8 mouse cellular contexts compared by ENCODE assay signal in the genomic region with DNA sequence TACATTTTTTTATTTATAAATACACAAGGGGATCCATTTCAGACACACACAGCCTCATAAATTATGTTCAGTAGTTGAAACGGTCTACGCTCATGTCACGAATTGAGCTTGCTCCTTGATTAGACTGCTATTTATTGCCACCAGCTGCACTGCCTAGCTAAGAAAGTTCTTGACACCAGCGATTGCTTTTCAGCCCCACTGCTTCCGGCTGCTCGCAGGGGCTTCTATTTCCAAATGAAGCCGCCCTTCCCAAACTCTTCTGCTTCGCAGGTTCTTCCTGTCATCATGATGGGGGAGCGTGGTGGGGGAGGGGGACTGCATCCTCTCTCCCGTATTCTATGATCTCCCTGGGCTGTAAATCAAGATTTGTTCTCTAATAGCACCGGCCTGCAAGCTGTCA.
DNase-seq lines count a peak whose midpoint lies in the region; ATAC-seq lines count a peak whose summit lies in the region.

No protein-coding gene starts in this region.

- H3K27ac ChIP-seq in hindbrain, embryonic 11.5 days (ENCODE audit: low read depth, low read length): no peak overlapping the region
- no peak overlapping the region for H3K27ac ChIP-seq in hindbrain, embryonic 10.5 days
- H3K27ac ChIP-seq in forebrain, embryonic 14.5 days (ENCODE audit: low read depth, low read length): no peak overlapping the region
- H3K27ac ChIP-seq in limb, embryonic 12.5 days: no peak overlapping the region

- DNase-seq in hindbrain, embryonic 11.5 days (ENCODE audit: low spot score): peak; percentile 12
- no peak for DNase-seq in hindbrain, embryonic 10.5 days (ENCODE audit: low spot score)
- peak; percentile 47 for DNase-seq in embryo, embryonic 10 days (ENCODE audit: low spot score)
- peak; percentile 68 for DNase-seq in forebrain, embryonic 14.5 days (ENCODE audit: low spot score)
- DNase-seq in thymus, adult 18-20 months: no peak
- DNase-seq in gastrocnemius, postnatal 25 days: no peak
- DNase-seq in cerebellum, postnatal 25 days: no peak

- H3K36me3 ChIP-seq in hindbrain, embryonic 11.5 days (ENCODE audit: control insufficient read depth, insufficient read depth, low read length): no peaks in the 10 kb centered on the region
- no peaks in the 10 kb centered on the region for H3K36me3 ChIP-seq in hindbrain, embryonic 10.5 days
- no peaks in the 10 kb centered on the region for H3K36me3 ChIP-seq in forebrain, embryonic 14.5 days (ENCODE audit: control insufficient read depth, insufficient read depth, low read length)
- no peaks in the 10 kb centered on the region for H3K36me3 ChIP-seq in limb, embryonic 12.5 days

- ATAC-seq in hindbrain, embryonic 11.5 days (ENCODE audit: low FRiP score): no peak
- ATAC-seq in forebrain, embryonic 14.5 days: peak; percentile 61
- ATAC-seq in limb, embryonic 12.5 days (ENCODE audit: insufficient number of reproducible peaks, insufficient read depth, low FRiP score, low TSS enrichment, low read depth): no peak

- WGBS in hindbrain, embryonic 11.5 days: 61% methylated on average over 11 of the region's 11 CpGs
- 62% methylated on average over 11 of the region's 11 CpGs for WGBS in hindbrain, embryonic 10.5 days
- 37% methylated on average over 11 of the region's 11 CpGs for WGBS in forebrain, embryonic 14.5 days
- 4% methylated on average over 11 of the region's 11 CpGs for WGBS in limb, embryonic 12.5 days

- no peak overlapping the region for H3K4me3 ChIP-seq in hindbrain, embryonic 11.5 days (ENCODE audit: low read depth, low read length)
- H3K4me3 ChIP-seq in hindbrain, embryonic 10.5 days: no peak overlapping the region
- H3K4me3 ChIP-seq in forebrain, embryonic 14.5 days (ENCODE audit: low read depth, low read length): no peak overlapping the region
- H3K4me3 ChIP-seq in limb, embryonic 12.5 days (replicated peaks): peak overlapping the region; percentile 20

- no peaks in the 10 kb centered on the region for H3K27me3 ChIP-seq in hindbrain, embryonic 11.5 days (ENCODE audit: control insufficient read depth, insufficient read depth, low read length)
- no peaks in the 10 kb centered on the region for H3K27me3 ChIP-seq in hindbrain, embryonic 10.5 days (ENCODE audit: insufficient read depth, poor library complexity, severe bottlenecking)
- no peaks in the 10 kb centered on the region for H3K27me3 ChIP-seq in forebrain, embryonic 14.5 days (replicated peaks; ENCODE audit: control insufficient read depth, insufficient read depth, low read length)
- H3K27me3 ChIP-seq in limb, embryonic 12.5 days: peaks cover 4% of the 10 kb centered on the region; the same call in 1 of the 2 replicates

- H3K4me2 ChIP-seq in hindbrain, embryonic 11.5 days (replicated peaks; ENCODE audit: low read depth, low read length): no peak overlapping the region
- 0 out of 2 replicates have a peak overlapping the region, but pooled peaks have one; percentile 12 for H3K4me2 ChIP-seq in forebrain, embryonic 14.5 days (ENCODE audit: low read length)
- H3K4me2 ChIP-seq in limb, embryonic 12.5 days: peak overlapping the region; percentile 54

- no peaks in the 10 kb centered on the region for H3K9me3 ChIP-seq in hindbrain, embryonic 11.5 days (ENCODE audit: control insufficient read depth, low read length)
- no peaks in the 10 kb centered on the region for H3K9me3 ChIP-seq in hindbrain, embryonic 10.5 days
- no peaks in the 10 kb centered on the region for H3K9me3 ChIP-seq in forebrain, embryonic 14.5 days (replicated peaks; ENCODE audit: control insufficient read depth, low read length)
- H3K9me3 ChIP-seq in limb, embryonic 12.5 days: no peaks in the 10 kb centered on the region

- no peaks in the 10 kb centered on the region for H3K4me1 ChIP-seq in hindbrain, embryonic 11.5 days (replicated peaks; ENCODE audit: control insufficient read depth, insufficient read depth, low read length)
- H3K4me1 ChIP-seq in hindbrain, embryonic 10.5 days (replicated peaks): peaks cover 3% of the 10 kb centered on the region; the same call in 1 of the 2 replicates
- peaks cover 17% of the 10 kb centered on the region for H3K4me1 ChIP-seq in forebrain, embryonic 14.5 days (ENCODE audit: control insufficient read depth, insufficient read depth, low read length)
- peaks cover 16% of the 10 kb centered on the region for H3K4me1 ChIP-seq in limb, embryonic 12.5 days (replicated peaks)

- H3K9ac ChIP-seq in hindbrain, embryonic 11.5 days (ENCODE audit: low read depth, low read length): no peak overlapping the region
- H3K9ac ChIP-seq in forebrain, embryonic 14.5 days (ENCODE audit: low read length): no peak overlapping the region
- no peak overlapping the region for H3K9ac ChIP-seq in limb, embryonic 12.5 days (replicated peaks)

Comparison
In these comparisons a context has a peak if more than half of its experiments do, and no peak if none do; other contexts are left out.
1. DNase-seq: peak in hindbrain, embryonic 11.5 days (single experiment), embryo, embryonic 10 days (single experiment) and forebrain, embryonic 14.5 days (single experiment); none in hindbrain, embryonic 10.5 days (single experiment), thymus, adult 18-20 months (0 of 2), gastrocnemius, postnatal 25 days (single experiment) and cerebellum, postnatal 25 days (0 of 2).